Mouse (Mus musculus): ENCODE results near the gene Nos1.
A peak's percentile ranks its signal among the peaks of the same experiment; 100 is the strongest.

Gene Nos1

DNA sequence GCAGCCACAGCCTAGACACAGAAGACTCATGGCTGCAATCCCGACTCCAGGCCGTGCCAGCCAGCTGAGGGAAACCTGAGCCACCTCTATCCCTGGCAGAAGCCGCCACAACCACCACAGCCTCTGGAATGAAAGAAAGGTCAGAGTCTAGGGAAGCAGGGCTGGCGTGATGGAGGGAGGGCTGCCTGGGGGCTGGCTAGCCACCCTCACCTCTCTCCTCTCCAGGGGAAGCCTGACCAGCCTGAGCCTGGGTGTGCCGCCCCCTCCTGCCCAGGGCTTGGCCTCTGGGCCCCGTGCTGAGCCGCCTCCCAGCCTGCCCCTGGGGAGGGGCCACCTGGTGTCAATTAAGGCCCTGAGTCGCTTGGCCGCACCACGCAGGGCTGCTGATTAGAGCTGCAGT, at the start of gene Nos1:
Gene Nos1 (plus strand): TSS at position 352 of the 400 bp plus-strand sequence.
- DNase-seq = peak in 1 of 2 experiments; percentile 16

DNA sequence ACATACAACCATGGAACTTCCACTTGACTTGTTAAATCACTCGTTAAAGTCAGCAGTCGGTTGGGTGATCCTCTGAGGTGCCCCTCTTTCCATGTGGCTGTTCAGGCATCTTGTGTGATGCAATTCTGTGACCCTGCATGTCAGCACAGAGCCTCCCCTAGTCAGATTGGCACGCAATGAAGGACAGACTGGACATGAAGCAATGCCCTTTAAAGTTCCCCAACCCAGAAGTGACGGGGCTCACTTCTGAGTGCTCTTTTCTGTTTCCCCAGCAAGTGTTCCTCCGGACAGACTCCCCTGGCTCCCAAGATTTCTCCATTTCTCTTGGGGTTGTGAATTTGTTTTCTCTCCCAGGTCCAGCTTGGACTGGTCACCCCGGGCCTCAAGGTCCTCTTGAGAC, 49.5 kb upstream of the Nos1 start:
- no peak for DNase-seq

DNA sequence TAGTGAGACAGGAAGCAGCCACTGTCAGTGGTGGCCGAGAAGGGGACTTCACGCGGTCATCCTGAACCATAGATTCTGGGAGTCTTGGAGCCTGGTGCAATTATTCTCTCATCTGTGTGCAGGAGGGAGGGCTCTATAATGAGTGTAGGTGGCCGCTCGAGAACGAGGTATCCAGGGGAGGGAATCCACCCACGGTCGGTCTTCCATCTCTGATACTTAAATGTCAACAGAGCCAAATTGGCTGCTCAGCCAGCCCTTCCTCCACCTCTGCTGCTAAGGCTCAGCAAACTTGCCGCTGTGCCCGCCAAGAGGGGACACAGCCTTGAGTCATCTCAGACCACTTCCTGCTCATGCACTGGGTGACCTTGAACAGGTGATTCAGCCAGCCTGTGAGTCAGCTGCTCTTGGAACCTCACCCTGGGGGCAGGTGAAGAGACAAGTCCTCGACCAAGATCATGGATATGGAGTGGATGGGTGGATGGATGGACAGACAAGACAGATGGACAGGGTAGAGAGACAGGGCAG, 36.1 kb upstream of the Nos1 start:
- no peak for DNase-seq

DNA sequence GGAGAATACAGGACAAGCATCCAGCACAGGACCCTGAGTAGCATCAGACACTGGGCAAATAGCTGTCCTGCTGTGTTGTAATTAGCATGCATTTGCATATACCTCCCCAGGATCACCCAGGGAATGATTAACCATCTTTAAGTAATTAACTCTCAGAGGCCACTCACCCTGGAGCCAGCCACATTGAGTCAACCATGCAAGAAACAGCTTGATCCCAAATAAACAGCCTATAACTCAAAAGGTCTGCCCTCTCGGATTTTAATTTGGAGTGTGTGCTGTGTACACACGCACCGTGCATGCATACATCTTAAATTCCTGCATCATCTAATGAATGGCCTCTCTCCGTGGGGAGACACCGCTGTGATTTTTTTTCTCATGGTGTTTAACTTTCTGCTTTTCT, 31.5 kb upstream of the Nos1 start:
- peak; percentile 45 to 75 for DNase-seq

DNA sequence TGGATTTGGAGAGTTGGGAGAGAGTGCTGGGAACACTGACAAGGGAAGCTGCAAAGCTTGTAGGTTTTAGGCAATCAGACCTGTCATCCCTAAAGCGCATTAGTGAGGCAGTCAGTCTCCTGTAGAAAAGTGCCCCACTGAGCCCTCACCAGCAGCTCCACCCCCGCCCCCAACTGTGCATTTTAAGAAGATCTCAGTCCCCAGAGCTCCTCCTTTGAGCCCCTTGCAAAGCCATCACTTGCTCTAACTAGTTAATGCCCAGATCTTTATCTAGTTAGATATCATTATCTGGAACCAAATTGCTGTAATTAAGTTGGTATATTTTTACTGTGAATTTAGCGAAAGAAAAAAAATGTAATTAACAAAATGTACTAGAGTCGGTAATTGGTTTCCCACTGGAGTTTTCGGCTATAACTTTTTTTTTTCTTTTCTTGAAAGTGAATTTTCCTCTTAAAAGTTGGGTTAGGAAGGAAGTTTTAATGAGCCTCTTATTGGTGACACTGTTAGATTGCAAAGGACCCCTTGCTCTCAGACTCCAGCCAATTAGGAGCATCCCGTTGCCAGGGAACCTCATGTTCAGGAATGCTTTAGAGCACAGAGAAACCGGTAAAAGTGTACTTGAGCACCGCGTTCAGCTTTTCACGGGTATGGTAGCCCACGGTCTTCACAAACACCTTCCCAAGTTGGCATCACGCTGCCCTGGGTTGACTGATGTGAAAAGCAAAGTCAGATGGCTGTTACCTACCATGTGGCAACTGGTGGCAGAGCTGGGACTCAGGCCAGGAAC, 22.9 kb upstream of the Nos1 start:
- no peak for DNase-seq

DNA sequence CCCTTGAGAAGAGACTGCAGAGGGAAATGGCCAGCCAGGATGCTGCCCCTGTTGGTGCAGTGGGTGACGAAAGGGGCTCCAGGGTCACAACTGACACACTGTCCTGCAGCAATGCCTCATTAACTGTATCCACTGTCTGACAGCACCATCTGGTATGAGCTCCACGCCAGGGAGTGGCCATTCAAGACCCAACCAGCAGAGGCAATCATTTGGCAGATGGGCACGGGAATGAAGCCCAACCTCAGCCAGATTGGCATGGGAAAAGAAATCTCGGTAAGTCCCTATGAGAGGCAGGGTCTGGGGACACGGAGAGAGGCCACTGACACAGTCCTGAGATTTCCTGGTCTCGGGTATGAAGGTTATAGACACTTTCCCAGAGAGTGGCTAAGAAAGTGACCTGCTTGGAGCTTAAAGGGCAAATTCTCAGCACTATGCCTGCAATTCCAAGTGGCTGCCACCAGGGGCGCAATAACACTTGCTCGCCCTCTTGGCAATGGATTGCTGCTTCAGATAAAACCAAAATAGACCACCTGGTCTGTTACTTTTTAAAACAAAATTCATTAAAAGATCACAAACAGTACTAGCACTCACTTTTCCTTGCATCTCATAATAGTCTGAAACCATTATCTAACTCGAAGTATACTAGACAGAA, 19.5 kb upstream of the Nos1 start:
- DNase-seq = no peak

DNA sequence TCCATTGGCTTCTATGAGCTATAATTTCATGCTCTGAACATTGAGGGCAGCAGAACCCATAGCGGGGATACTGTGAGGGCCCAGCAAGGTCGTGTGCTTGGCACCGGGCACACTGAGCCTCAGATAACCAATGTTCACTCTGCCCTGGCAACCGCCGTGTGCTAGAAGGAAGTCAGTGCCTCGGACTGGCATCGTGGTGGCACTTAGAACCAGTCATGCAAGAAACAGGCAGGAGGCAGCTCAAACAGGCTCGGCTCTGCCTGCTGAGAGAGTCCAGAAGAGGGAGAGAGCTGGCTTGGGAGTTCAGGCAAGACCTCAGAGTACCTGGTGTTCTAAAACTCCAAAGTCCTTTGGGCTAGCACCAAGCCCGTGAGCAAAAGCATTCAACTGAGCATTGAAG, 16.3 kb upstream of the Nos1 start:
- DNase-seq = peak; percentile 83 to 86

DNA sequence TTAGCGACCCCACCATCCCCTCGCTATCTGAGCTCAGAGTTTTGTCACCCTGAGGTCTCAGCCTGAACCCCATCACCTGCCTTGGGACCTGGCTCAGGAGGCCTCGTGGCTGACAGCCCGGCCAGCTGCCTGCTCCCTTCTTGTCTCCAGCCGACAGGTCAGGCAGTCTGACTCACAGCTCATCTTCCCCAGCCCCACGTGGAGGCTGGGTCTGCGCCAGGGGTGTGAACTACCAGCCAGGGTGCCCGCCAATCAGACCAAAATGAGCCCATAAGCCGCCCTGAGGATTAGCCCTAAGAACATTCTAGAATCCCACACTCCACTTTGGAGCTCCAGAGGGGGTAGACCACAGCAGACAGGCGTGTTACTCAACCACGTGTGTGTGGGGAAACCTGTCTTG, 1.7 kb upstream of the Nos1 start:
- DNase-seq = no peak

DNA sequence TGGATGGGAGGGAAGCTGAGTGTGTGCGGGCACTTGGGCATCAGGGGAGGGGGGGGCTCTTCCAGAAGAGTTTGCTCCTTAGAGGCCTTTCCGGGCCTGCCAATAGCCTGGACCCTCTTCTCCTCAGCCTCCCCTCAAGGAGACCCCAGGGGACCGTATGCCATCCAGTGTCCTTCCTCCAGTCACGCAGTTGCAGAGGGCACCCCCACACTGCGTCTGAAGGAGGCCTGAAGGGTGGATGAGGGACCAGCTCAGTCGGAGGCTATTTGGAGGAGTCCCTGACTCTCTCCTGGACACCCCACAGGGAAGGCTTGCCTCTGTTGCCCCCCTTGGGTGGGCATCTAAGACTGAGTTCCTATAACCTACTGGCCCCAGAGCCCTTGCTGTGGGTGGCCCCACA, 346 bp downstream of the Nos1 start:
- no peak for DNase-seq

DNA sequence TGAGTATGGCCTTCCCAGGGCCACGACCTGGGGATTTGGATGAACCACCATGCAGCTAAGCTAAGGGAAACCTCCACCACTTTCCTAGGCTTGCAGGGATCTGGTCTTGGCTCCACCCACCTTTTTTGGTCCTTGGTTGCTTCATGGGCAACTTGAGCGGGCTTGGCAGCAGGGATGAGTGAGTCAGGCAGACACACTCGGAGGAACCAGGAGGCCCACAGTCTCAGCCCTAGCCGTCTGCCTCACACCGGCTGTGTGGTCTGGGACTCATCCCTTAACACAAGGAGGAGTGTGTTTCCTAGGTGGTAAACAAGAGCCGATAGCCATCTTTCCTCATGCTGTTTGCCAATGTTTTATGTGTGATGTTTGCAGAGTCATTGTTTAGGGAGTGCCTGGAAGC, 9.2 kb downstream of the Nos1 start:
- no peak for DNase-seq

DNA sequence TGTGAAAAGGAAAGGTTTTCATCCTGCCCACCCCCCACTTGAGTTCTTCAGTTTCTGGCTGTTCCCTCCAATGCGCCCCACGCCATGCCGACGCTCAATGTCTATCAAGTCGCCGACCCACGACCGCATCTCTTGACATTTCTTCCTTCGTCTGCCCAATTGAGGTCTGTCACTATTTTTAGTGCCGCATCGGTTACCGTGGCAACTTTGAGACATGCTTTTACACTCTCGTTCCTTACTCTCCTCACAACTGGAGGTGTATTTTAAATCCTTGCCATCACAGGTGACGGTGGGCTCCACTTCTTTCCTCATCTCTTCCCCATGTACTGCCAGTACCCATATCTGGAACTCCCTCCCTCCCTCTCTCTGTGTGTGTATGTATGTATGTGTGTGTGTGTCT, 11.0 kb downstream of the Nos1 start:
- no peak for DNase-seq

DNA sequence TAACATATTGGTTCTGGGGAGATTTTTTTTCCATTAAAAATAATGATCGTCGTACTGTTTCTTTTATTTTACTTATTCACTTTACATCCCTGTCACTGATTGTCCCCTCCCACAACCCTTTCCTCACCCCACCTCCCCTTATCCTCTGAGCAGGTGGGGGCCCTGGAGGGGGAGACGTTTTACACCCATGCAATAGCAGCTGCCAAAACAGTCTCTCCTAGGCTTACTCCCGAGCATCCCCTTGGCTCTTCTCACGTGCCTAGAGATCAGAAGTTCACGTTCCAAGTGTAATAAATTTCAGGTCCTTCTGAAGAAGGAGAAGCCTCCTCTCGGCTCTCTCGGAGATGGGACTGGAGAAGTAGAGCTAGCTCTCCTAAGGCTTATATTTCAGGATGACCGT, 20.0 kb downstream of the Nos1 start:
- DNase-seq = no peak

DNA sequence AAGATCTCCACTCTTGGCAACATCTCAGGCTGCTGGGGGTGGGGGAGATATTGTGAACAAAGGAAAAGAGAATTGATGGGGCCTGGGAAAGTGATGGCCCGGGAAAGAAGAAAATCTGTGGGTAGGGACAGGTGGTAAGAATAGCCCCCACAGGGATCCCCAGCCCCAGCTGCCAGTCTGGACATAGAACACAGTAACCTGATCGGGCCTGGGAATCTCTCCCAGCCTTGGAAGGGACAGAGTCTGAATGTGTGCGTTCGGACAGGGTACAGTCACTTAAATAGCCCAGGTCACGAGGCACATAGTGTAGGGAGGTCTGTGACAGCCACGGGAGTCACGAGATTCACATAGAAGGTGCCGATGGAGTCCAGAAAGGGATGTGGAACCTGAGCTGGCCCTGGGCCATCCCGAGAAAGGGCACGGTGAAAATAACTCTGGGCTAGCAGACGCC, 21.3 kb downstream of the Nos1 start:
- DNase-seq = no peak

DNA sequence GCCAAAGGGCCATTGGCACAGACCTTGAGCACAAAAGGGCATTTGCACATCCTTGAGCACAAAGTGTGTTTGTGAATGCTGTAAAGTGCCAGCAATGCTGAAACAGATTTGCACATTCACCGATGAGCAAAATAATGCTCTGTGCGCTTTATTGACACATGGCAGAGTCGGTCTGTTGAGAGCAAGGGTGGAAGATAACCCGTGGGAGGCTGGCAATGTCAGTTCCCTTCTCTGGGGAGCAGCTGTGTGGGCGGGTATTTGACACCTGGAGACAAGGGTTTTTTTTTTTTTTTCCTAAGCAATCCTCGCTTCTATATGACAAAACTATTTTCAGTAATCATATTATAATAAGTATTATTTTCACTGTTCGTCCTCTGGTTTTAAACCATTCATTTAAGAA, 22.7 kb downstream of the Nos1 start:
- no peak for DNase-seq

DNA sequence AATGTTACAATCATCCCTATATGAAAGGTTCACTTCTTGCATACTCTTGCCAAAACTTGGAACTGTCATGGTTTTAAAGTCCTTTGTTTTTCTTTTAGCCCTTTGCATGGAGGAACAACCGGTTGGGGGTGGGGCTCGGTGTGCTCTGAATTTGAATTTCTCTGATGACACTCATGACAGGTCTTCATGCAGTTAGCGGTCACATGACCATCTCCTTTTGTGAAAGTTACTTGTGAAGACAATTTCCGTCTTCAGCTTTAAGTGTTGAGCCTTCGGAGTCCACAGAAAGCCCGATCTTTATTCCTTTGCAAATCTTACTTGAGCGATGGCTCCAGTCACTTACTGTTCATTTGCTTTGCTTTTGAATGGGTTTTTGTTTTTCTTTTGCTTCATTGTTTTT, 30.1 kb downstream of the Nos1 start:
- DNase-seq = no peak

DNA sequence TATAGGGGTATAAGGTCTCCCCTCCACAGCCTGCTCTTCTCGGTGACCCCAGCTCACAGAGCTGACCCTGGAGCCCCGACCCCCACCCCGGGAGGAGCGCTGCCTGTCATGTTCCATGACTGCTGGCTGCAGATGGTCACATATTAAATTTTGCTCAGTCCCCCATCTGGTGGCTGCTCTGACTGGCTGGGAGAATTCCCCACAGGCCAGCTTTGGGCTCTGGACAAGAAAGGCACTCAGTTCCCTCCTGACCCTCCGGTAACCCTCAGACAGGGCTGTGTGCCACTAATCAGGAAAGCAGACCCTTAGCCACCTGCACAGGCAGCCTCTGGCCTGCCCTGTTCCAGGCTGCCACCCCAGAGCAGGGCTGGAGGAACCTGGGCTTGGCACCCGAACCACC, 38.0 kb downstream of the Nos1 start:
- DNase-seq = no peak

DNA sequence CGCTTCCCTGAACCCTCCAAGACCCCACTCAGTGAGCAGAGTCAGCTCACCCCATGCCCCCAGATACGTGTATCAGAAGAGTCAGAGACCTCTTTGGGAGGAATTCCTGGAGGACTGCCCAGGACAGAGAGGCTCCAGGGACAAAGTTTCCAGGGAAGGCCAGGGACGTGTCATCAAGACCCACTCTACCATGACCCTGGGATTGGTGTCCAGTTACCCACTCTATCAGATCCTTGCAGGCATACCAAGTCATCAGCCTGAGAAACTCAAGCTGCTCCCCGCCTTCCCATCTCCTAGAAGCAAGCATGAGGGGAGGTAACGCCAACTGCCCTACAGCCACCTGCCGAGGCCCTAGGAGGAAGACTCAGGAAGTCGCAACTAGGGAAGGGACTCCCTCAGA, 39.6 kb downstream of the Nos1 start:
- no peak for DNase-seq

DNA sequence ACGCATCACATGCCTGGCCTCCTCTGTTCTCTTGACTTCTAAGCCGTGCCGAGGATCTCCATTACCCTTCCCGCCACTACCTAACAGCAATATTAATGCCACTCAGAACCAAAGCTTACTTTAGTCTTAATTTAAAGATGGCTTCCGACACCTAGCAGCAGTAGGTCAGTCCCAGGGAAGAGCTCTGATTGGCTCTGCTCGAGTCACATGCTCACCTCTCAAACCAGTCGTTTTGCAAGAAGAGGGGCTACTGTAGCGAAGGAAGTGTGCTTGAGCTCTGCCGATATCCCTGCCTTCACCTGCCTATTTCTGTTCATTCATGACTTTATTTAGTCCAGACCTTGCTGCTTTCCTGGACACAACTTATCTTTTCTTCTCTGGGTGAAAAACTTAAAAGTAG, 43.0 kb downstream of the Nos1 start:
- no peak for DNase-seq

DNA sequence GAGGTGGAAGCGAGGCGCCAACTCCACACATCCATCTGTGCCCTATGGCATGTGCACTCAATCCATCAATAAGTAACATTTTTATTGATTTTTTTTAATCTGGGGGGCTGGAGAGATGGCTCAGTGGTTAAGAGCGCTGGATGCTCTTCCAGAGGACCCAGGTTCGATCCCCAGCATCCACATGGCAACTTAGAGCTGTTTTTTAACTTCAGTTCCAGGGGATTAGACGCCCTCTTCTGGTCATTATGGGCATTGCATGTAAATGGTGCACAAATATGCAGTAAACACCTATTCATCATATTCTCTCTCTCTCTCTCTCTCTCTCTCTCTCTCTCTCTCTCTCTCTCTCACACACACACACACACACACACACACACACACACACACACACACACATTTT, 43.7 kb downstream of the Nos1 start:
- DNase-seq = peak in 1 of 2 experiments; percentile 8

DNA sequence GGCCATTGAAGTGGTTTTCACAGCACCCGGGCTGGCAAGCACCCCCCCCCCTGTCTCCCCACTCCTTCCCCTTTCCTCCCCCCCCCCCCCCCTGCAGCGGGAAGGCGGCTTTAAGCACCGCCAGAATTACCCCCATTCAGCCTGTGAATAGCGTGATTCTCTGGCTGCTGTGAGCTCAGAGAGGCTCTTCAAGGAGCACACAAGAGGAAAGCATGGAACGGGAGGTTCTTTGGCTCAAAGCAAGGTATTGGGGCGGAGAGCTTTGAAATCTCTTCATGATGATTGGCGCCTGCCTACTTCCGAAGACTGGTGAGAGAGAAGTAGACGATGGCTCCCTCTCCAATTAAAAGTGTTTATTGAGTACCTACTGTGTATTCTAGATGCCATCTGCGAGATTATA, 44.5 kb downstream of the Nos1 start:
- DNase-seq = no peak

DNA sequence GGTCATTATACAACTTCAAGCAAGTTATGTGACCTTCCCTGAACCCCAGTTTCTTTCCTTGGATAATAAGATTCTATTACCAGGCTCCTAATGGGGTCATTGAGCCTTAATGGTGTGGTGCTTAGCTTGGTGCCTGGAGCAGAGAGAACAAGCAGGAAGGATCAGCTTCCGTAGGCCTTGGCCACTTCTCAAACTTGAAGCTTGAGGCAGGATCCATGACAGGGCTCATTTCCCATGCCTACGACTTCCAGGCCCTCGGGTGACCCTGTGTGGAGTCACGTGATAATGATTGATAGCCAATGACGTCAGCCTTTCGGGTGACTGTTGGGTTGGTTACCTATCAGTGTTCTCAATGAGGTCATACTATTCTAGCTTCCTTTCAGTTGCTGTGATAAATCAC, 46.5 kb downstream of the Nos1 start:
- DNase-seq = no peak

DNA sequence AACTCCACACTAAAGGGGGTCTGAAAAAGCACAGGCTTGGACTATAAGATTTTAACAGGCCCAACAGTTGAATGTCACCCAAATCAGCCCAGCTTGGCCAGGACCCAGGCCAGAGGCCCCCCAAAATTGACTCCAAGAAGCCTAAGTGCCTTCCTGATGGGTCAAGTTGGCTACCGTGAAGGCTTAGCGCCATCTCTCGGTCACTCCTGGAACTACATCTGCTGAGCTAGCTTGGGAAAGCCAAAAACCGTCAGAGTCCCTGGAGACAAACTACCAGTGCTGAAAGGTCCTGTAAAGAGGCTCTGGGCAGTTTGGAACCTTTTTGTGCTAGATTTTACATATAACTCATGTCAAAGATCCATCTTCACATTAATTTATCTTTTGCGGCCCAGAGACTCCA, 56.1 kb downstream of the Nos1 start:
- peak; percentile 21 to 74 for DNase-seq

DNA sequence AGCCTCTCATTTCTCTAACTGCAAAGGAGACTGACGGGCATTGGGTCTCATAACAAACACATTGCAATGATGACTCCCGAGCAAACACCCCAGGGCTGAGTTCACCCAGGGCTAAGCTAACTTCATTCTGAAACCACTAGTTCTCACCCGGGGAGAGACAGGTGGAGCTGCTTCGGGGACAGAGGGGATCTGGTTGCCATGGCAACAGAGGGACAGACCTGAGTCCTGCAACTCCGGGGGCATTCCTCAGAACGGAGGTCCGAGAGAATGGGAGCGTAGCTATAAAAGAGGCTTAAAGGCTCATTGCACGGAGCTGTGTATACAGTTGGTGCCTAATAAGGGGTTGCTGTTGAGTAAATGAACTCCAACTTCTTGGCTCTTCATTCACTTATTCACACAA, 56.9 kb downstream of the Nos1 start:
- DNase-seq = no peak

DNA sequence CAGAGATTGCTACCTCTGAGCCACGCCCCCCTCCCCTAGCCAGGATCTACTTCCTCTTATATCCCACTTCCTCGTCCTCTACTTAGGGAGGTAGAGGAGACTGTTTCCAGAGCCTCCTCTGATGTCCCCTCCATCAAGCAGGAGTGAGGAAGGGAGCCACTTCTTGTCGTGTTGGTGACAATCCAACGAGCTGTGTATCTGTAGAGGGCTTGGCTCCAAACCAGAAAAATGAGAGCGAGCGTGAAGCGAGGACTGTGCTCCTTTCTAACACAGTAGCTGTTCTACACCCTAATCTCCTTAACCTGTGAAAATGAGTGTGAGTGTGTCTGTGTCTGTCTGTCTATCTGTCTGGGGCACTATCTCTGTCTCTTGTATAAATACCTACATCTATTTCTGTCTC, 58.7 kb downstream of the Nos1 start:
- DNase-seq = no peak

DNA sequence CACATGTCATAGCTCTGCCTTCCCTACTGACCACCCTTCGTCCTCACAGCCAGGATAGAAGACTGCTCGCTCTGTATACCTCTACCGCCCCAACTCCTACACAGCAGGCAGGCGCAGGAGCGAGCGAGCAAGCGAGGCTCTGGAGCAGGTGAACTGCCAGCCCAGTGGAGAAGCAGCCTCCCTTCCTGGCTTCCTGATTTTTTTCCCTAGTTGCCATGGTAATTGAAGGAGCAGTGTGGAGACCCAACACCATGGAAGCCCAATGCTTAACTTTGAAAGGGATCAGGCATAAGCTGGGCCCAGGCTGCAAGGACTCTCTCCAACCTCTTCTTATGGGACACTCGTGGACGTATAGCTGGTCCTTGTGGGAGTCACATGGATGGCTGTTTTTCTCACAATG, 59.4 kb downstream of the Nos1 start:
- no peak for DNase-seq

Measured in kidney, adult 8-10 months (tissue).